20 mouse cellular contexts compared by ENCODE assay signal in the genomic region with DNA sequence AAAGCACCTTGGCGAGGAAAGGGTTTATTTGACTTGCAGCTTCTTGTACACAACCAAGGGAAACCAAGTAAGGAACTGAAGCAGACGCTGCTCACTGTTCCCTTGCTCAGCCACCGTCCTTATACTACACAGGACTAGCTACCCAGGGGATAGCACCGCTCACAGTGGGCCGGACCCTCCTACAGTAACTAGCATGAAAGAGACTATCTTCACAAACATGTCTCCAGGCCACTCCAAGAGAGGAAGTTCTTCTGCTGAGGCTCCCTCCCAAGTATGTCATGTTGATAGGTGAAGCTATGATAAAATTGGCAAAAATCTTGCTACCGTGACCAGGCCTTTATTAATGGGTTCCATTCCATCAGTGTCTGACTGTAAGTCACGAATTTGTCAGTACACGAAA.
"Had no signal": no experiment of that assay in that cellular context is flagged by ENCODE, and none has a peak within 500 bp of the region (broad histone marks: within the 10 kb centered on the region; RNA-seq: fewer than 3 reads in every experiment).

No protein-coding gene starts in this region.

- H3K4me2 ChIP-seq: limb, embryonic 12.5 days; limb, embryonic 15.5 days; midbrain, embryonic 12.5 days; midbrain, embryonic 15.5 days; neural tube, embryonic 12.5 days; neural tube, embryonic 15.5 days had no signal

- ATAC-seq: midbrain, embryonic 15.5 days had no signal

- H3K4me1 ChIP-seq: limb, embryonic 12.5 days; limb, embryonic 15.5 days; midbrain, embryonic 12.5 days; midbrain, embryonic 15.5 days; neural tube, embryonic 12.5 days; neural tube, embryonic 15.5 days had no signal

- H3K9ac ChIP-seq: limb, embryonic 12.5 days; limb, embryonic 15.5 days; midbrain, embryonic 12.5 days; midbrain, embryonic 15.5 days; neural tube, embryonic 12.5 days; neural tube, embryonic 15.5 days had no signal

- H3K4me3 ChIP-seq: limb, embryonic 12.5 days; limb, embryonic 15.5 days; midbrain, embryonic 12.5 days; midbrain, embryonic 15.5 days; neural tube, embryonic 12.5 days; neural tube, embryonic 15.5 days had no signal

- H3K9me3 ChIP-seq: limb, embryonic 12.5 days; limb, embryonic 15.5 days; midbrain, embryonic 12.5 days; midbrain, embryonic 15.5 days; neural tube, embryonic 12.5 days; neural tube, embryonic 15.5 days had no signal

- H3K27ac ChIP-seq: limb, embryonic 12.5 days; limb, embryonic 15.5 days; midbrain, embryonic 12.5 days; midbrain, embryonic 15.5 days; neural tube, embryonic 12.5 days; neural tube, embryonic 15.5 days; stomach, postnatal 0 days had no signal

- DNase-seq: kidney, adult 18-20 months; kidney, adult 9 months; kidney, postnatal 14 days; kidney, postnatal 4 days; left cerebral cortex, postnatal 4 days; lung, adult 2 months; lung, postnatal 14 days; lung, postnatal 4 days; right cerebral cortex, adult 18-20 months; right cerebral cortex, postnatal 14 days; right cerebral cortex, postnatal 4 days; thymus, adult 2 months; thymus, postnatal 25 days had no signal

- H3K27me3 ChIP-seq: limb, embryonic 12.5 days; limb, embryonic 15.5 days; midbrain, embryonic 12.5 days; midbrain, embryonic 15.5 days; neural tube, embryonic 12.5 days; neural tube, embryonic 15.5 days had no signal
